Mouse (Mus musculus) cerebellum, adult 2 months (tissue): ENCODE data around the gene Mrpl9.

Experiments
- CTCF ChIP-seq: fragments of 200-500 bp; IDR thresholded peaks from 2 replicates; pipeline ENCODE4 v1.5.1; 2011; ENCODE audit warnings: low read depth, mild to moderate bottlenecking, control low read depth, low read length, moderate library complexity, borderline replicate concordance; ENCODE audit not compliant: insufficient read depth
- POLR2A ChIP-seq: fragments of 200-500 bp; IDR thresholded peaks from 2 replicates; pipeline ENCODE4 v1.6.1; 2011; ENCODE audit warnings: low read length, control low read depth, borderline replicate concordance; ENCODE audit not compliant: insufficient read depth

- TF ChIP-seq CTCF (no peak), POLR2A (no peak)
Measured at GRCm38 (mm10) chr3:94399663-94400310, 43.3 kb upstream of the Mrpl9 start.
